Mouse (Mus musculus) megakaryocyte, embryonic 14.5 days (primary cell): Measurements from ENCODE around the gene Tenm4.

Experiments used
- FLI1 ChIP-seq: IDR thresholded peaks from 2 replicates; pipeline ENCODE4 v1.6.1; 2012; ENCODE audit warnings: low read length, inconsistent platforms, mixed read lengths
- GATA1 ChIP-seq: IDR thresholded peaks from 3 replicates; pipeline ENCODE4 v1.6.1; 2012; ENCODE audit warnings: mixed read lengths, low read length, inconsistent platforms, borderline replicate concordance

- TF ChIP-seq GATA1, result no peak
- no peak for TF ChIP-seq FLI1
These were observed 716.1 kb downstream of the Tenm4 start for GRCm38 (mm10) chr7:96887088-96887654.
